Mouse (Mus musculus): ENCODE results near the gene Abhd16a.

DNA sequence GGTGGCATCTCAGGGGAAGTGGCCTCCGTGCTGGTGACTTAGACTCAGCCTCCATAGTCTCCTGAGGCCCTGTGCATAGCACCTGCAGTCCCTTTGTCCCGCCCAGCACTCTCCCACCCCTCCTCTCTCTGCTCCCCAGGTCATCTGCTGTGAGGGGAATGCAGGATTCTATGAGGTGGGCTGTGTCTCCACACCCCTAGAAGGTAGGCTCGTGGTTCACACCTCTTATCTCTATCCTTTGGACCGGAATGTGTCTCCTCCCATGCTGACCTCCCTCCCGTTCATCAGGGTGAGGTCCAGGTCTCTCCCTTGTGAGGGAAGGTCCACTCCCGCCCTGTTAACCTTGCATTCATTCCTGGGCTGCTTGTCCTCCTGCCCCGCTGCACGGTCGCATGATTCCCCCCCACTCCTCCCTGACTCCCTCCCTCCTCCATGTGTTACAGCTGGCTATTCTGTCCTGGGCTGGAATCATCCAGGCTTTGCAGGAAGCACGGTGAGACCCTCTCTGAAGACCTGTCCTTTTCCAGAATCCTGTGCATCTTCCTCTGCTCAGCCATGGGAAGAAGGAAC lies 11.2 kb downstream of the Abhd16a start:
- no peak for TF ChIP-seq POLR2A (IDR thresholded peaks at IDR 0.05; ENCODE audit: low read depth, low read length)
- TF ChIP-seq CTCF (IDR thresholded peaks at IDR 0.05; ENCODE audit: extremely low read depth, insufficient read depth, insufficient read length, insufficient replicate concordance) = no peak
